Mouse (Mus musculus) hindbrain, embryonic 15.5 days (tissue): ENCODE measurements at regions not wholly inside any gene's neighbourhood (a gene's known extent, or its start where the extent isn't known, plus 50 kb on each side); places are given as distances from the start of the nearest gene placed in this dataset.
"Not testable (repeated sequence)": the region's sequence is repeated elsewhere in the genome, so short reads cannot be mapped to it uniquely, and the experiment has no call there.

Experiments
- ATAC-seq: fragments of 200-750 bp; cut with Nextera tagmentation; 2 replicates; pipeline ENCODE4 v1.8.0; 2017; ENCODE audit warnings: low read depth, moderate number of reproducible peaks, moderate TSS enrichment; ENCODE audit not compliant: low FRiP score
- H3K27ac ChIP-seq: fragments of 300-500 bp; sonication (generic); replicated peaks from 2 replicates; pipeline ENCODE4 v1.5.1; 2015; ENCODE audit warnings: mild to moderate bottlenecking, inconsistent platforms
- H3K27me3 ChIP-seq: fragments of 300-500 bp; sonication (generic); 2 replicates; pipeline ENCODE4 v1.6.1; 2015; ENCODE audit warnings: control low read depth, inconsistent platforms
- H3K36me3 ChIP-seq: fragments of 300-500 bp; sonication (generic); 2 replicates; pipeline ENCODE4 v1.6.1; 2015; ENCODE audit warnings: control low read depth, inconsistent platforms
- H3K4me1 ChIP-seq: fragments of 300-500 bp; sonication (generic); replicated peaks from 2 replicates; pipeline ENCODE4 v1.6.1; 2015; ENCODE audit warnings: control low read depth, inconsistent platforms
- H3K4me2 ChIP-seq: fragments of 300-500 bp; sonication (generic); 2 replicates; pipeline ENCODE4 v1.6.1; 2015; ENCODE audit warnings: moderate library complexity, mild to moderate bottlenecking, inconsistent platforms
- H3K4me3 ChIP-seq: fragments of 300-500 bp; sonication (generic); 2 replicates; pipeline ENCODE4 v1.5.1; 2015; ENCODE audit warnings: mild to moderate bottlenecking, inconsistent platforms
- H3K9ac ChIP-seq: fragments of 300-500 bp; sonication (generic); 2 replicates; pipeline ENCODE4 v1.6.1; 2015; ENCODE audit warnings: inconsistent platforms
- H3K9me3 ChIP-seq: fragments of 300-500 bp; sonication (generic); 2 replicates; pipeline ENCODE4 v1.6.1; 2016; ENCODE audit warnings: control low read depth, inconsistent platforms
- WGBS: fragments of 180-500 bp; shearing (Covaris S2); methylation state at CpG from one replicate; pipeline ENCODE4 v1.1.7; 2015; 5-methylcytosine and 5-hydroxymethylcytosine counted together

DNA sequence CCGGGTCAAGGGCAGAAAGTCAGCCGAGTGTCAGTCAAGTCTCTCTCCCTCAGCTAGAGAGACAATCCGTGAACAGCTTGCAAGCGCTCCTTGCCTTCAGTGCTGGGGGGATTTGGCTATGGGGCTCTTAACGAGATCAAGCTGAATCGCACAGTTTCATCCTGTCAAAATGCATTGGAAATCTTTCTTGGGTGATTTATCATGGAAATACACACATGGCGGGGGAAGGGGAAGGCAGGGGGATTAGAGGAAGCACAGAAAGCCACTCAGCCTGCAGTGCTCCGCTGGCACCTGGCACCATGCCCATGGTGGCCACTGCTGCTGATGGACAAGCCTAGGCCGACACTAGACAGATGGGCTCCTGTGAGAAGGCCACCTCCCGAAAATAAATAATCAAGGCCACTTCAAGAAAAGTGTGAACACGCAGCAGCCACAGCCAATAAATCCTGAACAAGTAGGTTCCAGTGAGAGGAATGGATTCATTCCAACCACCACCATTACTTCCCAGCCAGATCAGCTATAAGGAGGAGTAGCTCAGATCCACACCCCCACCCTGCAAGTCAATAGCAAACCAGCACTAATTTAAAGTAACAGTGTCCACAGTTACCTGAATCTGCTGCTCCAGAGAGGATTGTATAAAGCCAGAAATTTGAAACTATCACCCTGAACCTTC is 261.5 kb upstream of the AI593442 start:
- 0 out of 2 replicates have a peak overlapping the region, but pooled peaks have one; percentile 1 for H3K4me2 ChIP-seq
- H3K27me3 ChIP-seq = no peaks in the 10 kb centered on the region
- 21% methylated on average over 11 of the region's 11 CpGs for WGBS
- H3K4me1 ChIP-seq = peaks cover 18% of the 10 kb centered on the region
- no peaks in the 10 kb centered on the region for H3K36me3 ChIP-seq
- H3K4me3 ChIP-seq = no peak overlapping the region
- ATAC-seq = peak; percentile 93
- H3K27ac ChIP-seq = peak overlapping the region; percentile 78
- no peak overlapping the region for H3K9ac ChIP-seq
- no peaks in the 10 kb centered on the region for H3K9me3 ChIP-seq

DNA sequence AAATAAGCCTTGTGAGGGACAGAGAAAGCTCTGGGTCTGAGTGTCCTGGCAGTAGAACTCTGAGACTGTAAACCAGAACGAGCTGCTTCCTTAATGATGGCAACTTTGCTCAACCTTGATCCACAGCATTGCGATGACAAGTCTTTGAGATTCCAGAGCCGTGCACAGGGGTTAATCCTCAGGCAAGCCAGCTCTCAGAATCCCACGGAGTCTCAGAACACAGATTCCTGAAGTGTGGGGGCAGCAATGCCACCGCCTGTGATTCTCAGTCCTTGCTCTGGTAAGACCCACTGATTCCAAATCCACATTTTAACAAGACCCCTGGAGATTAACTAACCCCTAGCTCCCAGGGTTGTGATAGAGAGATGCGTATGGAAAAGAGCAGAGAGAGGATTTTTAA is 255.5 kb upstream of the AI593442 start:
- no peak for ATAC-seq
- Histone ChIP-seq H3K9me3 (no peaks in the 10 kb centered on the region), H3K27me3 (no peaks in the 10 kb centered on the region), H3K4me1 (no peaks in the 10 kb centered on the region), H3K27ac (no peak overlapping the region), H3K4me2 (no peak overlapping the region), H3K9ac (no peak overlapping the region), H3K4me3 (no peak overlapping the region), H3K36me3 (no peaks in the 10 kb centered on the region)
- 58% methylated on average over 6 of the region's 6 CpGs for WGBS

DNA sequence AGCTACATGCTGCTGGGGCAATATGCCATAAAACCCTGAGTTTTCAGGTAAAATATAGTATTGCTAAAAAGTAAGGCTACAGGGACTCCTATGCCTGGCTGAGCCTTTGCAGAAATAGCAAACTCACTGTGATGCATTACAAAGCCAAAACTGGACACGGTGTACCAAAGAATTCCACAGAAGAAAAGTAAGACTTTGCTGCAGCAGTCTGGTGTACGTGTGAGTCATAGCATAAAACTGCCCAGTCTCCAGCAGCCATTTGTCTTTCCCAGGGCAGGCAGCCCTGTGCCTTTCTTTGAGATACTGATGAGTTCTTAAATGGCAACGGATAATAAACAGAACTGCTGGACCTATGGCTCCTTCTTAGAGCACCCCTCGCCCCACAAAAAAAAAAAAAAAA is 237.9 kb upstream of the AI593442 start:
- Histone ChIP-seq H3K9me3 (no peaks in the 10 kb centered on the region), H3K4me1 (no peaks in the 10 kb centered on the region), H3K27ac (no peak overlapping the region), H3K27me3 (no peaks in the 10 kb centered on the region), H3K9ac (no peak overlapping the region), H3K4me3 (no peak overlapping the region), H3K4me2 (no peak overlapping the region), H3K36me3 (no peaks in the 10 kb centered on the region)
- ATAC-seq = no peak
- WGBS = 84% methylated on average over 4 of the region's 4 CpGs

DNA sequence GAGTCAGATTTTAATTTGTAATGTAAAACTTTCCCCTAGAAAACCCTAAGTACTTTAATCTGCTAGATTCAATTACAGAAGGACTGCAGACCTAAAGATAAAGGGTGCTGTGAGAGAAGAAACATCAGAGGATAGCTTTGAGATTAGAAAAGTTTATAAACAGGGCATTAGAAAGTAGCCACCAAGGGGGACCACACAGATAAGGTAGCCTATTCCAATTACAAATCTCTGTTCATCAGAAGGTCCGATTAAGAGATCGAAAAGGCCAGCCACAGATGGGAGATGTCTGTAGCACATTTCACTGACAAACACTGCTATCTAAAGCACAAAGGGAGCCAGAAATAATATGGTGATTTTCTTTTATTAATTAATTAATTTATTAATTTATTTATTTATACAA is 209.1 kb upstream of the AI593442 start:
- H3K36me3 ChIP-seq, ATAC-seq: not testable (repeated sequence)
- WGBS = no CpG with 5 or more reads among the region's 2 CpGs

DNA sequence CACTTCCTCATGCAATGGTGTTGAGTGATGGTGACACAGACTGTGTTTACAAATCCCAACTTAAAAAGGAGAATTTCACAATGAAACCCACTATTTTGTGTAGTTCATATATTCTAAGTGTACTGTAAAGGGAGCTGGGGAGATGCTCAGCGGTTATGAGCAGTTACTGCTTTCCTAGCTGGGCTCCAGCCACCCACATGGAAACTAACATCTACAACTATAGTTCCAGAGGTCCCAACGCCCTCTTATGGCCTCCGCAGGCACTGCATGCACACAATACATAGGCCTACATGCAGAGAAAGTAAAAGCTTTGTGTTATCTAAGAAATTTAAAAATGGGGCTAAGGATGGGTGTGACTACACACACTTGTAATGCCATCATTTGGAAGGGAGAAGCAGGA is 208.4 kb upstream of the AI593442 start:
- H3K9me3 ChIP-seq, H3K4me2 ChIP-seq, H3K4me1 ChIP-seq, H3K9ac ChIP-seq, H3K27ac ChIP-seq, ATAC-seq, H3K27me3 ChIP-seq, H3K4me3 ChIP-seq, H3K36me3 ChIP-seq: not testable (repeated sequence)
- no CpG with 5 or more reads among the region's 3 CpGs for WGBS

More for the DNA sequence above, 209.1 kb upstream of the AI593442 start:
- H3K4me1 ChIP-seq, H3K9ac ChIP-seq, H3K4me2 ChIP-seq, H3K27me3 ChIP-seq, H3K4me3 ChIP-seq, H3K27ac ChIP-seq, H3K9me3 ChIP-seq: not testable (repeated sequence)

DNA sequence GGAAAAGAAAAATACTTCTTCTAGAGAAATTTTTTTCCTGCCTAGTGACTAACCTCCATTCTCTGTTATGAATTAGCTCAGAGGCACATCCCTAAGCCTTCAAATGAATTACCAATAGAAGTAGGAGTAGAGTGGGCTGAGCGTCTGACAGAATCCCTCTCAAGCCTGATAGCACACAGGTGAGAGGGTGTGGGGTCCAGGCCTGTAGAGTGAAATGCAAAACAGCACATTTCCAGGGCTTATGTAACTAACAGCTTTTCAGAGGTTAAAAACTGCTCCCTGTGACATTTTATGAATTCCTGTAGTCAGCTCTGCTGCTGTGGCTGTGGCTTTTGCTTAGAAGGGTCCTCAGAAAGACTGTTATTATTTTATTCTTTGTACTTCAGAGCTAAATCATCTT is 187.7 kb upstream of the AI593442 start:
- no peak for ATAC-seq
- 92% methylated on average over 1 of the region's 1 CpGs for WGBS
- no peaks in the 10 kb centered on the region for H3K36me3 ChIP-seq
- no peaks in the 10 kb centered on the region for H3K9me3 ChIP-seq
- no peak overlapping the region for H3K27ac ChIP-seq
- H3K4me2 ChIP-seq = no peak overlapping the region
- no peaks in the 10 kb centered on the region for H3K4me1 ChIP-seq
- H3K4me3 ChIP-seq = no peak overlapping the region
- H3K9ac ChIP-seq = no peak overlapping the region
- no peaks in the 10 kb centered on the region for H3K27me3 ChIP-seq

DNA sequence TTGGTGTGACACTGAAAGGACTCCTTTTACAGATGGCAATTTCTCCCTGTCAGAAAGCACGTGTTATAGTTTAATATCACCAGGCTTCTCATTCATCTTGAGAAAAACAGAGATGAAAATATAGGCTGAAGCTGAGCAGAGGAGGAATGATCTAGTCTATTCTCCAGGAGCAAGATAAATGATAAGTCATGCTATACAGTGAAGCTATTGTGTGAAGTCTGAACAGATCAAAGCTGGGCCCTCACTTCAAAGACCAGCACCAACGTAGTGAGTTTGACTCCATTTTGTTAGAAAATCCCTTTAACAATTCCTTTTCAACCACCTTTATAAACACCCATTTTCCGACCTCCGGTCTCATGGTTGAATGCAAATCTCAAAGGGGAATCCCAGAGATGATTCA is 180.7 kb upstream of the AI593442 start:
- ATAC-seq = no peak
- Histone ChIP-seq H3K4me2 (no peak overlapping the region), H3K27me3 (no peaks in the 10 kb centered on the region), H3K4me3 (no peak overlapping the region), H3K27ac (no peak overlapping the region), H3K36me3 (no peaks in the 10 kb centered on the region), H3K4me1 (no peaks in the 10 kb centered on the region), H3K9me3 (no peaks in the 10 kb centered on the region), H3K9ac (no peak overlapping the region)
- WGBS = 47% methylated on average over 4 of the region's 4 CpGs

DNA sequence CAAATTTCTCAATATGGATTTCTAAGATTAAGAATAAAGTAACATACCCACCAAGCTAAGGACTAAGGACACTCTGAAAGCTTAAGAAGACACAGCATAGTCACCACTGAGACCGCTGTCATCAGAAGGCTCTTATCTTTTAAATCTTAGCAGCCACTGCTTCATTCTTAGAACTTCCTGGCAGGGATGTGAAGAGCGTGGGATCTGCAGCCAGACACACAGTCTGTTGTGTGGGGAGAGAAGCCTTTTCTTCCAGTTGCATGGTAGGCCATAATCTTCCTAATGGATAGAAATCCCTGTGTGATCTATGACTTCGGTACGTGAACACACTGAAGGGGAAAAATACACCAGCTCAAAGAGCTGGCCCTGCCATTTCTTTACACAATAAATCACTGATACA is 178.8 kb upstream of the AI593442 start:
- no peak overlapping the region for H3K4me3 ChIP-seq
- 66% methylated on average over 4 of the region's 4 CpGs for WGBS
- no peak overlapping the region for H3K9ac ChIP-seq
- H3K27me3 ChIP-seq = no peaks in the 10 kb centered on the region
- no peak overlapping the region for H3K27ac ChIP-seq
- ATAC-seq = no peak
- no peak overlapping the region for H3K4me2 ChIP-seq
- H3K4me1 ChIP-seq = no peaks in the 10 kb centered on the region
- no peaks in the 10 kb centered on the region for H3K9me3 ChIP-seq
- no peaks in the 10 kb centered on the region for H3K36me3 ChIP-seq

DNA sequence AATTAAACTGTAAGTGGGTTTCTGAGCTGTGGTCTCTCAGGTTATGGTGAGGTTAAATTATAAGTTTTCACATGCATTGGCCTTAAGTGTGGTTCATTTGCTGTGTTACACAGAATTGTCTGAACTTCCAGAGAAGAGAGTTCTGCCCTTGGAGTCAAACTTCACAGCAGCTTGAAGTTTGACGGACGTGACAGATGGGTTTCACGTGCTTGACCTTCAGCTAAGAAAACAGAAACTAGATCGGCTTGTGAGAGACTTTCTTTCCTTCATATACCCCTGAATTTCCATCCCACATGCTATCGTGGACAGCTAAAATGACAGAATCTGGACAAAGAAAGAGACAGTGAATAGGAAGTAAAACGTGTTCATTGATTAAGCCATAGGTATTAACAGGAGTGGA is 173.8 kb upstream of the AI593442 start:
- ATAC-seq = no peak
- H3K27me3 ChIP-seq = no peaks in the 10 kb centered on the region
- H3K4me2 ChIP-seq = no peak overlapping the region
- H3K9me3 ChIP-seq = no peaks in the 10 kb centered on the region
- H3K4me1 ChIP-seq = no peaks in the 10 kb centered on the region
- no peak overlapping the region for H3K4me3 ChIP-seq
- no peak overlapping the region for H3K9ac ChIP-seq
- H3K27ac ChIP-seq = no peak overlapping the region
- WGBS = 76% methylated on average over 6 of the region's 6 CpGs
- no peaks in the 10 kb centered on the region for H3K36me3 ChIP-seq

DNA sequence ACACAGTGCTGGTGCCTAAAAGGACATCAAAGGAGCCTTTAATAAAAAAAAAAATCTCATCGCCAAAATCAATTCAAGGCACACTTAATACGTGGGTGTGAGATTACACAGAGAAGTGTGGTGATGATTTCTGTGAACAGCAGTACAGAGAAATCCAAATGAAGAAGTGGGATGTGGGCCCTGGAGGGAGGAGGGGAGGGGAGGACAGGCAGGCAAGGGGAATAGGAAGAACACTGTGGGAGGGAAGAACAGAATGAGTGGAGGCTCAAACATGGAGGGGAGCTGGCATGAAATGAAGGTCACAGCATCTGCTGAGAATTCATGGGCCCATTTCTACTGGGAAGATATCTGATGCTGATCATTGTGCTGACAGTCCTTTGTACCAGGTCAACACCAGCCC is 171.0 kb upstream of the AI593442 start:
- Histone ChIP-seq H3K36me3 (no peaks in the 10 kb centered on the region), H3K9me3 (no peaks in the 10 kb centered on the region), H3K4me2 (no peak overlapping the region), H3K4me3 (no peak overlapping the region), H3K27me3 (no peaks in the 10 kb centered on the region), H3K27ac (no peak overlapping the region), H3K4me1 (no peaks in the 10 kb centered on the region), H3K9ac (no peak overlapping the region)
- ATAC-seq = no peak
- 90% methylated on average over 2 of the region's 2 CpGs for WGBS

DNA sequence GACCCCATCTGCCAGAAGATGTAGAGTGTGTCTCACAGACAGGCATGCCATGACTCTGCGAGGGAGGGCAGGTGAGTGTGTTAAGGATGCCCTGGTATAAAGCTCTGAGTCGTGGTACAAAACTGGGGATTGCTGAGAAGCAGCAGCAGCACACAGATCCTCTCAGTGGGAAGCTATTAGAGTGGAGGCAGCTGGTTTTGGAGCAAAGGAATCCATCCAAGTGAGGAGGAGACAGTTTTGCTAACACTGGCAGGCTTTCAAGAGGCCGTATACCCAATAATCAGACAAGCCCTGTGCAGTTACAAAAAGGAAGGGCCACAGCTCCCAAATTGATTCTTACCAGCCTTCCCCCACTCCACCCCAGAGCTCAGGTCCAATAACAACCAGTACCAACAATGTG is 170.4 kb upstream of the AI593442 start:
- no peak overlapping the region for H3K4me2 ChIP-seq
- no peaks in the 10 kb centered on the region for H3K4me1 ChIP-seq
- H3K9ac ChIP-seq = no peak overlapping the region
- no peak overlapping the region for H3K4me3 ChIP-seq
- no peaks in the 10 kb centered on the region for H3K27me3 ChIP-seq
- 66% methylated on average over 3 of the region's 3 CpGs for WGBS
- H3K9me3 ChIP-seq = no peaks in the 10 kb centered on the region
- H3K36me3 ChIP-seq = no peaks in the 10 kb centered on the region
- H3K27ac ChIP-seq = no peak overlapping the region
- ATAC-seq = no peak

DNA sequence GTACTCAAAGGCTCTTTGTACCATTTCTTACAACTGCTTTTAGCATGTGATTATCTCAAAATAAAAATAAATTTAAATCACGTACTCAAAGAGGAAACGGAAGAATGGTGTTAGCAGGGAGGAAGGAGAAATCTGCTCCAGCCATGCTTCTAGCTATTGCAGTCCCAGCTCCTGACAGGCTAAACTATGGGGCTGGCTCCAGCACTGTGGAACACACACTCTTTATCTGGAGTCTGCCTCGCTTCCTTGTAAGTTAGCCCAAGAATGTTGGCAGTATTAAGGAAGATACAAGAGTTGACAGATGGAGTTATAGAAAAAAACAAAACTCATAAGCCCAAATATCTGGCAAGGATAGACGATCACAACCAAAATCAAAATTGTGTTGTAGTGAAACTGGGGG is 161.5 kb upstream of the AI593442 start:
- no peaks in the 10 kb centered on the region for H3K36me3 ChIP-seq
- WGBS = 92% methylated on average over 4 of the region's 4 CpGs
- H3K27me3 ChIP-seq = no peaks in the 10 kb centered on the region
- H3K4me3 ChIP-seq = no peak overlapping the region
- H3K27ac ChIP-seq = no peak overlapping the region
- no peak for ATAC-seq
- no peaks in the 10 kb centered on the region for H3K4me1 ChIP-seq
- no peak overlapping the region for H3K4me2 ChIP-seq
- H3K9ac ChIP-seq = no peak overlapping the region
- no peaks in the 10 kb centered on the region for H3K9me3 ChIP-seq

DNA sequence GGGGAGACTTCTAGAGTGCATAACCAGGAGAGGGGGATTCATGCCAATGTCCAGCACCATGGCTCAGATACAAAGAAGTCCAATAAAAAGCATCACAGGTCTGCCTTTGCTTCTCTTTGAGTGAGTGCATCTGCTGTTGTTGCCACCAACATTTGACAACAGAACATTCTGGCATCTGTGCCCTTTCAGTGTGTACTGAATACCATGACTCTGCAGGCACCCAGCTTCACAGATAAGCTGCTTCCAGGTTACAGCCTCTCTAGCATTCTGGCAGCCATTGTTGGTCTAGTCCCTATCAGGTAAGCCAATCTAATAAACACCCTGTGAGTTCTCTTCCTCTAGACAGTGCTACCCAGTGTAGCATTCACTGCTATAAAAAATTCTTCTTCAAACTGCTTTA is 160.4 kb upstream of the AI593442 start:
- ATAC-seq = no peak
- Histone ChIP-seq H3K9ac (no peak overlapping the region), H3K4me2 (no peak overlapping the region), H3K9me3 (no peaks in the 10 kb centered on the region), H3K4me1 (no peaks in the 10 kb centered on the region), H3K4me3 (no peak overlapping the region), H3K27ac (no peak overlapping the region), H3K36me3 (no peaks in the 10 kb centered on the region), H3K27me3 (no peaks in the 10 kb centered on the region)
